Mouse (Mus musculus): ENCODE measurements around the gene Lrrn3.

Lrrn3 gene

GRCm38 (mm10) chr12:41428806-41429205, 57.4 kb downstream of the Lrrn3 start:
- no peak for DNase-seq (ENCODE audit: low spot score in 2 of 2)

- DNase-seq (ENCODE audit: low spot score in 2 of 2), result no peak
These were observed 58.8 kb downstream of the Lrrn3 start for GRCm38 (mm10) chr12:41427464-41427863.

- DNase-seq (ENCODE audit: low spot score in 2 of 2), result no peak
These were observed 61.0 kb downstream of the Lrrn3 start for GRCm38 (mm10) chr12:41425101-41425679.

GRCm38 (mm10) chr12:41417961-41418360, 68.3 kb downstream of the Lrrn3 start:
- no peak for DNase-seq (ENCODE audit: low spot score in 2 of 2)

- no peak for DNase-seq (ENCODE audit: low spot score in 2 of 2)
These were observed 69.1 kb downstream of the Lrrn3 start for GRCm38 (mm10) chr12:41417099-41417498.

GRCm38 (mm10) chr12:41416635-41417034, 69.6 kb downstream of the Lrrn3 start:
- DNase-seq (ENCODE audit: low spot score in 2 of 2), result no peak

- no peak for DNase-seq (ENCODE audit: low spot score in 2 of 2)
These were observed 76.8 kb downstream of the Lrrn3 start for GRCm38 (mm10) chr12:41409431-41409830.

GRCm38 (mm10) chr12:41401923-41402322, 84.3 kb downstream of the Lrrn3 start:
- DNase-seq (ENCODE audit: low spot score in 2 of 2), result no peak
